Mouse (Mus musculus) CH12.LX (cell line): Measurements from ENCODE around the gene Htra1.

Experiments used
- BHLHE40 ChIP-seq: IDR thresholded peaks from 2 replicates; pipeline ENCODE4 v1.6.1; 2011; ENCODE audit warnings: mild to moderate bottlenecking, low read depth, low read length, improper control_type of control experiment
- CTCF ChIP-seq, 2 experiments: IDR thresholded peaks in 1 of 2; conservative IDR thresholded peaks in 1 of 2; 2 replicates each; pipeline ENCODE4 v1.5.1; 2011 to 2012; ENCODE audit warnings: low read depth in 2 of 2, low read length in 2 of 2, improper control_type of control experiment in 1 of 2, inconsistent platforms in 1 of 2, mild to moderate bottlenecking in 1 of 2, moderate library complexity in 1 of 2
- HCFC1 ChIP-seq: IDR thresholded peaks from 2 replicates; pipeline ENCODE4 v1.6.1; 2012; ENCODE audit warnings: low read depth, mild to moderate bottlenecking, inconsistent platforms, low read length, improper control_type of control experiment
- MYC ChIP-seq: IDR thresholded peaks from 2 replicates; pipeline ENCODE4 v1.6.1; 2011; ENCODE audit warnings: low read depth, mild to moderate bottlenecking, improper control_type of control experiment, low read length
- SIN3A ChIP-seq: IDR thresholded peaks from 2 replicates; pipeline ENCODE4 v1.6.1; 2012; ENCODE audit warnings: low read length, improper control_type of control experiment, inconsistent platforms

GRCm38 (mm10) chr7:130988146-130988545 lies 52.2 kb downstream of the Htra1 start:
- TF ChIP-seq SIN3A, result no peak
- no peak for TF ChIP-seq HCFC1
- TF ChIP-seq CTCF (conservative IDR thresholded peaks at IDR 0.05 in 1 of 2, IDR thresholded peaks at IDR 0.05 in 1 of 2; ENCODE audit: low read depth in 2 of 2, low read length in 2 of 2), result no peak
- no peak for TF ChIP-seq BHLHE40
- no peak for TF ChIP-seq MYC
